In genomic region chr2:163787709-163788108, GRCm38 (mm10) we compare ENCODE assay signal across 9 mouse cellular contexts. TPM values are rescaled to one million over a fixed set of nuclear protein-coding genes. Genes with fewer than 3 reads are reported as not detected.
A peak's percentile ranks its signal among the peaks of the same experiment; 100 is the strongest.
DNase-seq lines count a peak whose midpoint lies in the region; ATAC-seq lines count a peak whose summit lies in the region.
"Had no signal": no experiment of that assay in that cellular context is flagged by ENCODE, and none has a peak within 500 bp of the region (broad histone marks: within the 10 kb centered on the region; RNA-seq: fewer than 3 reads in every experiment).

No protein-coding gene starts in this region.

- no peaks in the 10 kb centered on the region for H3K36me3 ChIP-seq in forebrain, embryonic 14.5 days (ENCODE audit: control insufficient read depth, insufficient read depth, low read length)
- H3K36me3 ChIP-seq in liver, embryonic 12.5 days = no peaks in the 10 kb centered on the region
- no peaks in the 10 kb centered on the region for H3K36me3 ChIP-seq in neural tube, embryonic 14.5 days (ENCODE audit: control insufficient read depth, insufficient read depth, low read length)

- no peak overlapping the region for H3K4me2 ChIP-seq in forebrain, embryonic 14.5 days (ENCODE audit: low read length)
- no peak overlapping the region for H3K4me2 ChIP-seq in liver, embryonic 12.5 days
- no peak overlapping the region for H3K4me2 ChIP-seq in neural tube, embryonic 14.5 days (ENCODE audit: low read depth, low read length)

- no peak overlapping the region for H3K27ac ChIP-seq in forebrain, embryonic 14.5 days (ENCODE audit: low read depth, low read length)
- no peak overlapping the region for H3K27ac ChIP-seq in liver, embryonic 12.5 days
- H3K27ac ChIP-seq in neural tube, embryonic 14.5 days (ENCODE audit: low read depth, low read length) = no peak overlapping the region

- peak; percentile 20 for DNase-seq in urinary bladder, postnatal 14 days (ENCODE audit: low spot score)
- no peak for DNase-seq in urinary bladder, postnatal 4 days (ENCODE audit: low spot score in 2 of 2)
- DNase-seq in c-Kit-positive CD71-positive TER-119-positive erythroid progenitor cells, embryonic 14.5 days (ENCODE audit: low spot score) = peak; percentile 50
- peak; percentile 77 for DNase-seq in forebrain, embryonic 14.5 days (ENCODE audit: low spot score)
- peak; percentile 27 to 58 for DNase-seq in kidney, adult 8-10 months
- no peak for DNase-seq in urinary bladder, adult 18-20 months (ENCODE audit: low spot score in 2 of 2)

- H3K9me3 ChIP-seq in forebrain, embryonic 14.5 days (replicated peaks; ENCODE audit: control insufficient read depth, low read length) = no peaks in the 10 kb centered on the region
- H3K9me3 ChIP-seq in liver, embryonic 12.5 days (replicated peaks) = no peaks in the 10 kb centered on the region
- H3K9me3 ChIP-seq in neural tube, embryonic 14.5 days (ENCODE audit: control insufficient read depth, low read length) = no peaks in the 10 kb centered on the region

- no peak overlapping the region for H3K4me3 ChIP-seq in forebrain, embryonic 14.5 days (ENCODE audit: low read depth, low read length)
- H3K4me3 ChIP-seq in liver, embryonic 12.5 days = no peak overlapping the region
- no peak overlapping the region for H3K4me3 ChIP-seq in neural tube, embryonic 14.5 days (ENCODE audit: low read depth, low read length)
- H3K4me3 ChIP-seq: myocyte had no signal

- H3K9ac ChIP-seq in forebrain, embryonic 14.5 days (ENCODE audit: low read length) = no peak overlapping the region
- no peak overlapping the region for H3K9ac ChIP-seq in liver, embryonic 12.5 days
- H3K9ac ChIP-seq in neural tube, embryonic 14.5 days (replicated peaks; ENCODE audit: low read depth, low read length) = no peak overlapping the region

- 57% methylated on average over 3 of the region's 3 CpGs for WGBS in forebrain, embryonic 14.5 days
- WGBS in liver, embryonic 12.5 days (ENCODE audit: insufficient replicate concordance) = 40% methylated on average over 3 of the region's 3 CpGs
- 41% methylated on average over 3 of the region's 3 CpGs for WGBS in neural tube, embryonic 14.5 days

- no peaks in the 10 kb centered on the region for H3K4me1 ChIP-seq in forebrain, embryonic 14.5 days (ENCODE audit: control insufficient read depth, insufficient read depth, low read length)
- H3K4me1 ChIP-seq in liver, embryonic 12.5 days = no peaks in the 10 kb centered on the region
- no peaks in the 10 kb centered on the region for H3K4me1 ChIP-seq in neural tube, embryonic 14.5 days (ENCODE audit: control insufficient read depth, insufficient read depth, low read length)

- ATAC-seq in forebrain, embryonic 14.5 days = peak; percentile 57
- peak; percentile 64 for ATAC-seq in liver, embryonic 12.5 days
- 0 out of 2 replicates have a peak, but pooled peaks have one; percentile 66 for ATAC-seq in neural tube, embryonic 14.5 days (ENCODE audit: low read depth)

- no peaks in the 10 kb centered on the region for H3K27me3 ChIP-seq in forebrain, embryonic 14.5 days (replicated peaks; ENCODE audit: control insufficient read depth, insufficient read depth, low read length)
- H3K27me3 ChIP-seq in liver, embryonic 12.5 days (replicated peaks) = peaks cover 8% of the 10 kb centered on the region
- H3K27me3 ChIP-seq in neural tube, embryonic 14.5 days (ENCODE audit: control insufficient read depth, insufficient read depth, low read length) = no peaks in the 10 kb centered on the region

RNA-seq across cellular contexts. Expression of gene Ccn5, which starts 33.0 kb away (rescaled TPM):
- 0.13 TPM in 1 of 2 replicates, not detected in the other for polyA plus RNA-seq in forebrain, embryonic 14.5 days (2014; fragmentation: Nextera tagmentation; extraction: Ambion mirVana)
- polyA plus RNA-seq in liver, embryonic 12.5 days (2016; fragmentation: Nextera tagmentation; extraction: Ambion mirVana) = 0.14 and 0.15 TPM in 2 replicates
- 0.19 and 0.40 TPM in 2 replicates for polyA plus RNA-seq in neural tube, embryonic 14.5 days (2014; fragmentation: Nextera tagmentation; extraction: Ambion mirVana)

RNA-seq across cellular contexts. Expression of gene Ada, which starts 37.7 kb away (rescaled TPM):
- polyA plus RNA-seq in forebrain, embryonic 14.5 days (2014; fragmentation: Nextera tagmentation; extraction: Ambion mirVana) = 4.5 and 5.5 TPM in 2 replicates
- polyA plus RNA-seq in liver, embryonic 12.5 days (2016; fragmentation: Nextera tagmentation; extraction: Ambion mirVana) = 6.6 and 6.7 TPM in 2 replicates
- polyA plus RNA-seq in neural tube, embryonic 14.5 days (2014; fragmentation: Nextera tagmentation; extraction: Ambion mirVana) = 2.5 and 3.1 TPM in 2 replicates

Comparison
In these comparisons a context has a peak if more than half of its experiments do, and no peak if none do; other contexts are left out.
1. DNase-seq: peak in urinary bladder, postnatal 14 days (single experiment), c-Kit-positive CD71-positive TER-119-positive erythroid progenitor cells, embryonic 14.5 days (single experiment), forebrain, embryonic 14.5 days (single experiment) and kidney, adult 8-10 months (2 of 2); none in urinary bladder, postnatal 4 days (0 of 2) and urinary bladder, adult 18-20 months (0 of 2).
2. Peak in every context shown above with its lines, with median percentiles within 50 percentile points of each other: ATAC-seq.